Mouse (Mus musculus): Measurements from ENCODE around the gene Mrm3. TPM values are rescaled to one million over a fixed set of nuclear protein-coding genes. Genes with fewer than 3 reads are reported as not detected.
"Not testable (repeated sequence)": the region's sequence is repeated elsewhere in the genome, so short reads cannot be mapped to it uniquely, and the experiment has no call there.

The Mrm3 gene
- total RNA-seq (2022), result 10 to 100 TPM; 23.7 to 28.3 (median 26.3) TPM

DNA sequence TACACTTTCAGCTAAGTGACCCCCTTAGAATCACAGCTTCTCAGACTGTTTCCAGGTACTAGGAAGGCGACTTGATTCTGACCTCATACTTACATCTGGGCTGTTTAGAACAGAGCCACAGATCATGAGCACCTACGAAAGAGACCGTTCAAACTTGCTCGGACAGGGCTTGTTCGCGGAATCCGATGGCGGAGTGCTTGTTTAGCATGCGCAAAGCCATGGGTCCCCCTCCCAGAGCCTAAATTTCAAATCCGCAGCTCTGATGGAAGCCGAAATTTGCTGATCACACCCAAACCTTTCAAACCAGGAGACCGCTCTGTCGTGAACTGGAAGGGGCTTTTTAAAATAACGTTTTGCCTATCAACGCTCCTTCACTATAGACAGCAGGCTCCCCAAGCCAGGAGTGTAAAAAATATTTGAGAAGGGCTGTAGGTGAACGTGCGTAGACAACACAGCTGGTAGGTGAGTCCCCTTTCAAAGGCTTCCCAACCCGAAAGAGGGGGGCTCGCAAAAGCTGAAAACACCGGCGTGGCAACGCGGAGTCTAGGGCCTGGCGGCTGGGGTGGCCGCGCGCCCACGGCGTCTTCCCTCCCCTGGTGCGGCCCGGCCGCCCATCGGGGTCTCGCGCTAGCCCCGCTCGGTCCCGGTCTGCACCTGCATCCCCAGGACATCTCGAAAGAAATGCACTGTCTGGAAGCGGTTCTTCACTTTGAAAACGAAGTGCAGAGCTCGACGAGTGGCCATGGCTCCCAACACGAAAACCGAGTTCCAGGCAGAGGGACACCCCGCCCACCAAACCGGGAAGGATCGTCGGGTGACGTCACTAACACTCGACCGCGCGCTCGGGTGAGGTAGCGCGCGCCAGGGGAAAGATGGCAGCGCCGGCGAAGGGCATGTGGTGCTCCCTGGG, at the start of gene Mrm3, which contains the start of gene Glod4:
Gene Mrm3 (plus strand): TSS at position 815 of the 910 bp plus-strand sequence.
Gene Glod4 (minus strand): TSS at position 825 of the 910 bp plus-strand sequence.
- DNase-seq (ENCODE audit: low spot score), result peak; percentile 90

DNA sequence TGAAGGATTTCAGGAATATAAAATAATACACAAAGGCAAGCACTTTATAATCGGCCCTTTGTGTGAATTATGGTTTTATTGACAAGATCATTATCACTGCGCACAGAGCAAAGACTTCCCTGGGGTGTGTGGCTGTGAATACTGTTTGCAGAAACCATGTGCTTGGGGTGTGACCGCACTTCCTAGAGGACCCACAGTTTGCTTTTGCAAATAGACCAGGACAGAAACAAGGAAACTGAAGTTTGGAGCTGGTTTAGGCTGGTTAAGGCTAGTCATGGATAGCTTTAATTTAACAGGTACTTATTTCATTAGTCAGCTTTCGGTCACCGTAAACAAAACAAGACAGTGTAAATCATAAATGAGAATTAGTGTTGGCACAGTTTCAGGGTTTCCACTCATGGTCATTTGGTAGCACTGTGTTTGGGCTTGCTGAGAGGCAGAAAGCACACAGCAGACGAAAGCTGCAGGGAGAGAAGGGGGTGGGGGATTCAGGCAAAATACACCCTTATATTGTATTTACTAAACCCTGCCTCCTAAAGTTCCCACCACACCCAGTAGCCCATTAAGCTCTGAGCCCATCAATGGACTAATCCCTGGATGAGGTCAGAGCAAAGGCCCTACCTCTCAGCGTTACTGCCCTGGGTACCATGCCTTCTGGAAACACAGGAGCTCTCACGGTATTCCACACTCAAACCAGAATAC, 47.1 kb upstream of the Mrm3 start:
- DNase-seq (ENCODE audit: low spot score), result no peak

DNA sequence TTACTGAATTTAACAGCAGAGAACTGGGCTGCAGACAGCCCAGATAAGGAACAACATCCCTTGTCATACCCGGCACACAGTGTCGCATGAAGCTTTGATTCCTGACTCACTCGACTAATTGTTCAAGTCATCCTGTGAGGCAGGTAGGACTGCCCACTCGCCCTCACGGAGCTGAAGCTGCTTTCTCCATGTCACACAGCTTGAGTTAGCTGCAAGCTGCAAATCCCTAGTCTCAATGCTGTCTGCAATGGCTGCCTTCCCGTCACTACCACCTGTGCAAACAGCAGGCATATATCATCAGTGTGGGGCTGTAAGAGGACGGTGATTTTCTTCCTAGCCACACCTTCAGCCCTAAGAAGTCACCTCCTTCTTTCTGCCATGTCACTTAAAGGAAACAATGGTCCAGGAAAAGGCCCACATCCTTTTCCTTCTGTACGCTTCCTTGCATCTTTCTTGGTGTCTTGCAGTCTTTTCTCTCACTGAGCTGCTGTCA, 46.5 kb upstream of the Mrm3 start:
- DNase-seq (ENCODE audit: low spot score), result no peak

DNA sequence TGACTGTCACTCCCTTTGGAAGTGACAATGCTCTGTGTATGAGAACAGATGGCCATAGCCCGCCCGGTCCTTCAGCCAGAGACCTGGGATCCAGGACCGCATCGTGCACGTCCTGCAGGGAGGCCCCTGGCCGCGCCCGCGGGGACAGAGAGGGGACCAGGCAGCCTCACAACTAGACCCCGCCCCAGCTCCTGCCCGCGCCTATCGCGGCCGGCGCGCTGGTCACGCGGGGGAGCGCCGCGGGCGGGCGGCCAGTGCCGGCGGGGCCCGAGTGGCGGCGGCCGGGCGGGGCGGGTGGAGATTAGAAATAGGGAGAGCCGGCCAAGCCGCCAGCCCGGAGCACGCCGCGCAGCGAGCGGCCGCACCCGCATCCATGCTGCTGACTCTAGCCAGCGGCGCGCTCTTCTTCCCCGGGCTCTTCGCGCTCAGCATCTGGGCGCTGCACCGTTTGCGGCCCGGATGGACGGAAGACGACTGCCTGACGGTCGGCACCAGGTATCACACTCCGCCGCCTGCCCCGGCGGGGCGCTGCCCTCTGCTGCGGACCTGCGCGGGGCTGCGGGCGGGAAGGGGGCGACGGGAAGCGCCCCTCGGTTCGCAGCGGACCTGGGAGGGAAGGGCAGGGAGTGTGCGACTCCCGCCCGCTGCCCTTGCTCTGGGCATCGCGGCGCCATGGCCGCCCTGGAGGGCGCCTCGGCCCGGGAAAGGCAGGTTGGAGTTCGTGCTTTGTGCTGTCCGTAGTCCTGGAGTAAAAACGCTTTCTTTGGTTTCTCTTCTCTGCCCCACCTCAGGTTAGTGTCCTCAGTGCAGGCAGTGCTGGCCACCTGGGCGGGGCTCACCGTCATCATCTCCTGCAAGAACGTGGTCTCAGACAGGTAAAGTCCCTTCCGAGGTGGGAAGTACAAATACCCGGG, 41.5 kb upstream of the Mrm3 start:
- peak; percentile 82 for DNase-seq (ENCODE audit: low spot score)

DNA sequence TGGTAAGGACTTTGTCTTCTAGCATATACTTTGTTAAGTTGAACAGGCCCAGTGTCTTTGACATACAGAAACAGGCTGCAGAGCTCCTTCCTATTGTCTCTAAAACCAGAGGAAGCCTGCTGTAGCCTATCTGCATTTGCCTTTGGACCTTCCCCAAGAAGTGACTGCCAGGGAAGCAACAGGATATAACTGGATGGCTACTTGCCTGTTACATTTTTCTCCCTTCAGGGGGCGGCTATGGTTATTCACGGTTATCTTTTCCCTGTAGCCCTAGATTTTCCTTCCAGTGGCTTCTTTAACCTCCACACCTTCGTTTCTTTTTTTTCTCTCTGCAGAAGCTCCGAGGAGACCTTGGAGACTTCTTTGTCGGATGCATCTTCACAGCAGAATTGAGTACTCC, 36.7 kb upstream of the Mrm3 start:
- no peak for DNase-seq (ENCODE audit: low spot score)

DNA sequence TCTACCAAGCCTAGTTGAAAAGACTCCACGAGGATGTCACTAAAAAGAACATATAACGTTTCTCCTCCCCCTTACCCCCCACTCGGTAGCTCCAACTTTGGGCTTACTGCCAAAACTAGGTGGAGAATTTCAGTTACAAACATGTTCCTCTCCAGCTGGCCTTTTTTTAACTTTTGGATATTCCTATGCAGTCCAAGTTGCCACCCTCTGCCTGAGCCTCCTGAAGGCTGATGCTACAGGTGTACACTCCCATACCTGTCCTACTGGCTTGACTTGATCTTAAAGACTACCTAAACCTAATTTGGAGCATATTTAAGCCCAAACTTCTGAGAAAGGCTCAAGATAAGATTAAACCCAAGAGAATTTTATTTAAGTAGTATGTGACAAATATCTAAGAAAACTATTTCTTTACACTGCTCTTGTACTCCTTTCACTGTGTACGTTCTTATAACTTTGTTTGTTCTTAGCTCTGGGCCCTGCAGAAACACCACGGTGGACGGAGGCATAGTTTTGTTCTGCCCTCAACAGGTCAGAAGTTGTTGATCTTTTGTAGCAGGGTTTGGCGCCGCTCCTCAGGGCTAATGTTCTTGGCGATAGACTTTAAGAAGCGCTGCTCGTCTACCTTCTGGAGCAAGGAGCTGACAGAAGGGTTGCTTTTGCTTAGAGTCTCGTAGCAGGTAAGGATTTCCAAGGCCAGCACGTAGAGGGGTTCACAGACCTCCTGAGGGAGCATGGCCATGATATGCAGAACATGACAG, 33.1 kb upstream of the Mrm3 start:
- no peak for DNase-seq (ENCODE audit: low spot score)

DNA sequence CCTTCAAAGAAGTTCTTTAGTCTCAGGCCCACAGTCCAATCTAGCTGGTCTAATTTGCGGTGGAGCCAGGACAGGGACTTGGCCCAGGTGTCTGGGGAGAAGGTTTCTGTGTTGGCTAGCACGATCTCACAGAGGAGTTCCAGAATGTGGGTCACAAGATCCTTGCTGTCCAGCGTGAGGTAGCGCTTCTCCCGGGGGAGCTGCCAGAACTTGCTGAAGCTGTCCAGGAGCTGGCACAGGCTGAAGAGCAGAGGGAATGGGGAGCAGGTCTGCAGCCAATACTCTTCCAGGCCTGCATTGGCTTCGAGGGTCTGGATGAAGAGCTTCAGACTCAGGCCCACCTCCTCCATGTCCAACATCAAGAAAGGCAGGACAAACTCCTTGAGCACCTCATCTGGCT, 31.9 kb upstream of the Mrm3 start:
- not testable (repeated sequence) for DNase-seq (ENCODE audit: low spot score)

DNA sequence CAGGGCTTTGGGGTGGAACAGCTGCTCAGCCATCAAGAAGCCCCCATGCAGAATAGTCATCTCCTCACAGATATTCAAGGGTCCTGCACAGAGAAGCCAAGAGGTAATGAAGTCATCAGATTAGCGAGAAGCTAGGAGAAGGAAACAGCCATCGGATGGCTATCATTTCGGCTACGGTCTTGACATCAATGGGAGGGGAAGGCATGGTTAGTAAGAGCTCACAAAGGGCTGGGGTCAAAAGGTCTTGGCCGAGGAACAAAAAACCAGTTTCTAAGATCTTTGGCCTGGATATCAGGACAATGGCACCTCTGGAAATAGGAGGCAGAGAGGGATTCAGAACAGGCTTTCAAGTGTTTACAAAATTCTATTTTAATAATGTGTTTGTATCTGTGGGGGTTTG, 29.7 kb upstream of the Mrm3 start:
- no peak for DNase-seq (ENCODE audit: low spot score)

DNA sequence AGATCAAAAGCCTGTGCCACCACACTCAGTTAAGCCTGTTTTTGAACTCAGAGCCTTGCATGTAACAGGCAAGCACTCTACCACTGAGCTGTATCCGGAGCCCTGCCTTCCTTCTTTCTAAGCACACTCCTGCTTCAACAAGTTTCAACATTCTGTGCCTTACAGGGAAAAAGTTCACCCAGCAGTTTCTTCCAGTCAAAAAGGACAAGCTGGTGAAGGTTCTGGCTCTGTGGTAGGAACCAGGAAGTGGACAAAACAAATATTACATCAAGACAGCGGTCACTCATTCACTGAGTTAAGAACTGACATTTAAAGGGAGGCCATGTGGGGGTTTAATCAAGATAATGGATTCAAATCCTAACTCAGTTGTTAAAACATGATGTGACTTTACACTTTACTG, 28.5 kb upstream of the Mrm3 start:
- DNase-seq (ENCODE audit: low spot score), result no peak

DNA sequence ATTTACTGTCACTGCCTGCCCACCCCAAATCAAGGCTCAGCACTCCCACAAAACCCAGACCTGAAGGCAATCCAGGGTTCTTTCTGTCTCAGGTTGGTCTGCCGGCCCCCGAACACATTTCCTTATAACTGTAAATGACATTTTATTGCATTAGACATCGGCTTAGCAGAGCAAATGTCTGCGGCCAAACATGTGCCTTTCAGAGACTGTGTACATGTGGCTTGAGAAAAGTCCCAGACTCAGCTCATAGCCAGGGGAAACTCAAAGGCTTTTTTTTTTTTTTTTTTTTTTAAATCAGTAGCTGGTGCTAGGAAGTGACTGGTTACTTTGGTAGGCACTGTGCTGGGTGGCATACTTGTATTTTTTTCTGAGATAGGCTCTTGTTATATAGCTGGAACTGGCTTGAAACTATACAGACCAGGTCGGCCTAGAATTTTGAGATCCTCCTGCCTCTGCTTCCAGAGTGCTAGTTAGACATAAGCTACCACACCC, 27.4 kb upstream of the Mrm3 start:
- no peak for DNase-seq (ENCODE audit: low spot score)

DNA sequence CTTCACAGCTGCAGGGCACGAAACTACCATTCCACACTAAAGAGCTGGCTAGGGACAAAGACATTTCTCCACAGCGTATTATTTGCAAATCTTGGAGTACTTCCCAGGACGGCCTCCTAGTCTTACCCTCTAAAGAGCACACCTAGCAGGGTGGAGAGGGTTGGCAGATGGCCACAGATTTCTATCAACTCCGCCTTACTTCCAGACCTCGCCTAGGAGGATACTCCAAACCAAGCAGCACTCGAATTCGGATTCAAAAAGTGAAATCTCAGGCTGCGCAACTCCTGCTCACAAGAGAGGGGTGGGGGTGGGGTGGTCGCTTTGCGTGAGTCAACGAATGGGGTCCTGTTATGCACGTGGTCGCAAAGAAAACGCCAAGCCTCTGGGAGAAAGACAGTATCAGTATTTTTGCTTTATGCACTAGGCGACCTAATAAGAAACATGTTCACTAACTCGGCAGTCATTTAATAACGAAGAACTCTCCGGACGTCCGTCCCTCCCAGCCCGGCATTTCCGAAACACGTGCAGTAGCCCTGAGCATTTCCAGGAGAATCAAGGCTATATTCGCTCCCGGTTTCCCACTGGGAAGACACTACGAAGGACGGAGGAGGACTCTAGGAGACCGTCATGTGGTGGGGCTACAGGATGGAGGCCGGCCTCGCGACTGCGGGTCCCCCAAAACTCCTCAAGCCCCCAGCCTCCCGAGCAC, 26.7 kb upstream of the Mrm3 start:
- peak; percentile 46 for DNase-seq (ENCODE audit: low spot score)

DNA sequence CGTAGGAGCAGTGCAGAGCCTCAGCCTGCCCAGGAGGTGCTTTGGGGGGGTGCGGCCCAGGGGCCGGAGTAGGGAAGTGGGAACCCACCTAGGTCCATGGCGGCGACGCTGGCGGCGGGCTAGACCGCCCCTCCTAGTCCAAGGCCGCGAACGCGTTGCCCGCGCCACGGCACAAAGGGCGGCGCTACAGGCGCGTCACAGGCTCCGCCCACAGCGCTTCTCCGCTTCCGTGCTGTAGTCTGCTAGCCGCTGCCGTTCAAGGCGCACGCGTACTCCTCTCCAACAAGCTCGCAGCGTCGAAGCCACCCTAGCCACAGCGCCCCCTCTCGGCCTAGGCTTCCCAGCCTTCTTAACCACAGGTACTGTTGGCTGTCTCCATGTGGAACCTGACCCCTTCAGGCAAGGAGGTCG, 26.1 kb upstream of the Mrm3 start, which contains the start of the genes Dbil5 and Gemin4:
Gene Dbil5 (plus strand): TSS at position 219 of the 411 bp plus-strand sequence.
Gene Gemin4 (minus strand): TSS at position 275 of the 411 bp plus-strand sequence.
- peak; percentile 95 for DNase-seq (ENCODE audit: low spot score)

DNA sequence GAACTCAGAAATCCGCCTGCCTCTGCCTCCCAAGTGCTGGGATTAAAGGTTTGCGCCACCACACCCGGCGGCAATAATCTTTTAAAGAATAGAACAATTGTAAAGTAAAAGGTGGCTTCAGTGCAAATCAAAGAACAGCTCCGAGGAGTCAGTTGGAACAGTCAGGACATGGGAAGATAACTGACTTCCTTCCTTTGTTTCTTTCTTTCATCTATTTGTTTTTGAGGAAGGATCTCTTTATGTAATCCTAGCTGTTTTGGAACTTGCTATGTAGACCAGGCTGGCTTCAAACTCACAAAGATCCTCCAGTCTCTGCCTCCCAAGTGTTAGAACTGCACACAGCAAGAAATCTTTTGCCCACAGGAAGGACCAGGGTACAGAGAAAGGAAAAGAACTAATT, 18.9 kb upstream of the Mrm3 start:
- DNase-seq (ENCODE audit: low spot score), result no peak

DNA sequence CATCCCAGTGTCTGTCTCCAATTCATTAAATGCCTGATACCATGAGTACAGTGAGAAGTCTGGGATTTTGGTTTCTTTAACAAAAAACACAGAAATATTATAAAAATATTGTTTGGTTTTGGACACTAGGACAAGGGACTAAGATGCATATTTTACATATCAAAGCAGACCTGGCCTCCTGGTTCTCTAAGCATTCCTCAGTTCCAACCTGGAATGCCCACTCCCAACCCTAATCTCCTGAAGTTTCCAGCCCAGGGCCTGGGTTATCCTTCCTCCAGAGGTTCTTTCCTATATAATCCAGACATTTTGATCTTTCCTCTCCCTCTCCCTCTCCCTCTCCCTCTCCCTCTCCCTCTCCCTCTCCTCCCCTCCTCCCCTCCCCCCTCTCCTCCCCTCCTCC, 18.5 kb upstream of the Mrm3 start:
- no peak for DNase-seq (ENCODE audit: low spot score)

DNA sequence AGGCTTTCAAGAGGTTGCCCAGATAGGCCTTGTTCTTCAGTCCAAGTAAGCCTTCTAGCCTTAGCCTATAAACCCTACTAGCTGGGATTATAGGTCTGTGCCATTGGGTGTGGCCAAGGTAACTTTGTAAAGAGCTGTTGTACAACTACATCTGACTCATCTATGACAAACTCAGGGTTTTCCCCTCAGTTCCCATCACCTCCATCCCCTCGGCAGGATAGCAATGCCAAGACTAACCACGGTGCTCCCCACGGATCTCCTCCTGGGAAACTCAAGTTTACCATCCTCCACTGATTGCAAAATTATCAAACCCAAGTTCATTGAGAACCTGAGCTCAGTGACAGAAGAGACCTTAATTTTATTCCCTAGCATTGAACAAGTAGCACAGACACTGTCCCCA, 7.4 kb upstream of the Mrm3 start:
- DNase-seq (ENCODE audit: low spot score), result no peak

DNA sequence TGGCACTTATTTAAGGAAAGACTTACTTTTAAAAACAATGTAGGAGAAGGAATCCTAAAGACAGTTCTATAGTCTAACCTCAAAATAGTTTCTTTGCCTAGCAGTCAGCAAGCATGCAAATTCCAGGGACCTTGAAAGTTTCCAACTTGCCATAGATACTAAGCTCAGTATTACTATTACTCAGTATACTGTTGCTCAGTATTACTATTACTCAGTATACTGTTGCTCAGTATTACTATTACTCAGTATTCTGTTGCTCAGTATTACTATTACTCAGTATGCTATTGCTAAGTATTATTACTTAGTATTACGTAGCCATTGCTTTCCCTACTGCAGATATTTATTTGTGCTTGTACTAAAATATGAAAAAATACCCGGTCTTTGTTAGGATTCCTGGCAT, 3.8 kb upstream of the Mrm3 start:
- no peak for DNase-seq (ENCODE audit: low spot score)

DNA sequence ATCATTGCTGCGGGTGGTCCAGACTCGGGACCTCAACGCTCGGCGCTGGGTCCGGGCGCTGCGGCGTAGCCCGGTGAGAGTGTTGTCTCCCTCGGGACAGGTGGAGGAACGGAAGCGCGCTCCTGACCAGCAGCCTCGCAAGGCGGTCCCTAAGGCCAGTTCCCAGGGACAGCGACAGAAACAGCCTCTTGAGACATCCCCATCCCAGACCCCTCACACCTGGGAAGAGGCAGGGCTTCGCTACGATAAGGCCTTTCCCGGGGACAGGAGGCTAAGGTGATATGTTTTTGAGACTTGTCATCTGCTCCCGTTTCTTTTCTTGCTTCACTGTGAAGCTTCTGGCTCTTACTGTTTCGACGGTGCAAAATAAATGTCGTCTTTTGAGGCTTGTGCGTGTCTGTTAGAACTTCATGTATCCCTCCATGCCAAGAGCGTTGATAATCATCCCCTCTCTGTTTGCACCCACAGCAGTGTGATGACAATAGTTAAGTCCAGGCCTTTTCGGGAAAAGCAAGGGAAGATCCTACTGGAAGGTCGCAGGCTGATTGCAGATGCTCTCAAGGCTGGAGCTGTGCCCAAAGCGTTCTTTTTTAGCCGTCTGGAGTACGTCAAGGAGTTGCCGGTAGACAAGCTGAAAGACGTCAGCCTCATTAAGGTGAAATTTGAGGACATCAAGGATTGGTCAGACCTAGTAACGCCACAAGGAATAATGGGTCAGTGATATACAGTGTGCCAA, 464 bp downstream of the Mrm3 start:
- no peak for DNase-seq (ENCODE audit: low spot score)

DNA sequence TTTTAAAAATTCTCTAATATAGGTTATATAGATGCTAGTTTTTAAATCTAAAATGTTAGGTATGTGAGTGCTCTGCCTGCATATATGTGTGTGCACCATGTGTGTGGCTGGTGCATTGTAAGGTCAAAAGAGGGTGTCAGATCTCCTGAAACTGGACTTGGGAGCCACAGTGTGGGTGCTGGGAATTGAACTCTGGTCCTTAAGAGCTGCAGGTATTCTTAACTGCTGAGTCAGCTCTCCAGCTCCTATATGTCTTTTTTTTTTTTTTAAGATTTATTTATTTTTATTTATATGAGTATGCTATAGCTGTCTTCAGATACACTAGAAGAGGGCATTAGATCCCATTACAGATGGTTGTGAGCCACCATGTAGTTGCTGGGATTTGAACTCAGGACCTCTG, 2.9 kb downstream of the Mrm3 start:
- no peak for DNase-seq (ENCODE audit: low spot score)

DNA sequence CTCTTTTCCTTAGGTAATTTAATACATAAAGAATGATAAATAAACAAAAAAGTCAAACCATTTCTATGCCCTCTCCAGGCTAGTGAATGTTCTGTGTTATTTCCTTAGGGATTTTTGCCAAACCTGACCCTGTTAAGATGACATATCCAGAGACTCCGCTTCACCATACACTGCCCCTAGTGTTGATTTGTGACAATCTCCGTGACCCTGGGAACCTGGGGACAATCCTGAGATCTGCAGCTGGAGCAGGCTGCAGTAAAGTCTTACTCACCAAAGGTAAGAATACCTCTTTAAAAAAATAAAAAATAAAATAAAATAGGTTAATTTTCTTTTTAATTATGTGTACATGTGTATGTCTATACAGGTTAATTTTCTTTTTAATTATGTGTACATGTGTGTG, 3.7 kb downstream of the Mrm3 start:
- no peak for DNase-seq (ENCODE audit: low spot score)
